ENCODE assay signal across 12 mouse cellular contexts in the genomic region with DNA sequence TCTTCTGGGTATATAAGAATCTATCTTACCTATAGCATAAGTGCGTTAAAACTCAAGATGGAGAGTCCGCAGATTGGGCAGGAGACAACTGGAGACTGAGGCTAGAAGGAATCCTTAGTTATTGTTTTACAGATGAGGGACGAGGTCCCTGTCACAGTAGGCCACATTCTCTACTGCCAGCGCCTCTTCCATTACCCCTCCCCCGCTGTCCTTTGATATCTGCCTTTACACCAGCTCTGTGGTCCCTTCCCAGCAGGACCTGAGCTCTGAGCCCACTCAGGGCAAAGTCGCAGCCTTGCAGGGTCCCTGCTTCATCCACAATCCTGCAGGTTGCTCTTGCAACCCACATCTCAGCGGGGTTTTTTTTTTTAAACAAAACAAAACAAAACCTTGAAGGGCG. TPM values are rescaled to one million over a fixed set of nuclear protein-coding genes. Genes with fewer than 3 reads are reported as not detected.
DNase-seq lines count a peak whose midpoint lies in the region; ATAC-seq and TF ChIP-seq lines count a peak whose summit lies in the region.
"Had no signal": no experiment of that assay in that cellular context is flagged by ENCODE, and none has a peak within 500 bp of the region (broad histone marks: within the 10 kb centered on the region; RNA-seq: fewer than 3 reads in every experiment).

No protein-coding gene starts in this region.

- no peak overlapping the region for H3K27ac ChIP-seq in ES-E14 (ENCODE audit: insufficient read depth, low read depth, low read length, poor library complexity, severe bottlenecking)
- H3K27ac ChIP-seq in limb, embryonic 13.5 days: no peak overlapping the region

- WGBS in limb, embryonic 13.5 days: 8% methylated on average over 8 of the region's 8 CpGs

- peak overlapping the region; percentile 48; the same call in 1 of the 2 replicates for H3K4me2 ChIP-seq in limb, embryonic 13.5 days (replicated peaks)

- TF ChIP-seq CTCF in E14TG2a.4 (conservative IDR thresholded peaks at IDR 0.05; ENCODE audit: low read length): no peak

- H3K9me3 ChIP-seq in E14TG2a.4 (ENCODE audit: low read length): no peaks in the 10 kb centered on the region
- no peaks in the 10 kb centered on the region for H3K9me3 ChIP-seq in ES-E14 (ENCODE audit: control insufficient read depth, insufficient read depth, low read depth, low read length)
- H3K9me3 ChIP-seq in limb, embryonic 13.5 days: no peaks in the 10 kb centered on the region

- peaks cover 97% of the 10 kb centered on the region for H3K27me3 ChIP-seq in E14TG2a.4 (ENCODE audit: insufficient read depth, low read length)
- H3K27me3 ChIP-seq in limb, embryonic 13.5 days: peaks cover 100% of the 10 kb centered on the region

- peak; percentile 11 for DNase-seq in kidney, adult 18-20 months
- DNase-seq in kidney, adult 11 months: no peak
- no peak for DNase-seq in ES-E14 (ENCODE audit: low read depth, low spot score)
- DNase-seq in layer of hippocampus, postnatal 10 days (ENCODE audit: low spot score in 2 of 2): no peak
- no peak for DNase-seq in frontal cortex, postnatal 10 days (ENCODE audit: low spot score in 2 of 2)
- DNase-seq: cerebellum, postnatal 14 days; left cerebral cortex, postnatal 4 days; thymus, postnatal 4 days had no signal

- ATAC-seq in limb, embryonic 13.5 days (ENCODE audit: low FRiP score, low read depth): no peak

- H3K36me3 ChIP-seq in E14TG2a.4 (ENCODE audit: insufficient read depth, low read length) (no peaks in the 10 kb centered on the region), ES-E14 (ENCODE audit: control insufficient read depth, insufficient read depth, low read length, poor library complexity, severe bottlenecking) (no peaks in the 10 kb centered on the region)
- H3K36me3 ChIP-seq in limb, embryonic 13.5 days: no peaks in the 10 kb centered on the region

- H3K4me1 ChIP-seq in E14TG2a.4 (replicated peaks; ENCODE audit: low read depth, low read length) (peaks cover 68% of the 10 kb centered on the region), ES-E14 (ENCODE audit: control insufficient read depth in 2 of 2, insufficient read depth in 2 of 2, low read length in 2 of 2, poor library complexity in 1 of 2) (peaks cover 0 to 3% of the 10 kb centered on the region in 2 experiments; a peak in 1 of 4 replicates)
- H3K4me1 ChIP-seq in limb, embryonic 13.5 days: peaks cover 24% of the 10 kb centered on the region

- H3K4me3 ChIP-seq in E14TG2a.4 (replicated peaks; ENCODE audit: low read length): peak overlapping the region; percentile 70
- peak overlapping the region in 1 of 2 experiments; percentile 43; a peak in 2 of 4 replicates for H3K4me3 ChIP-seq in ES-E14 (ENCODE audit: insufficient read depth in 1 of 2, low read depth in 1 of 2, low read length in 2 of 2, poor library complexity in 1 of 2, severe bottlenecking in 1 of 2)
- 0 out of 2 replicates have a peak overlapping the region, but pooled peaks have one; percentile 24 for H3K4me3 ChIP-seq in limb, embryonic 13.5 days
- H3K4me3 ChIP-seq: myocyte had no signal

- H3K9ac ChIP-seq in ES-E14 (ENCODE audit: insufficient read depth, low read depth, low read length, poor library complexity, severe bottlenecking): no peak overlapping the region
- H3K9ac ChIP-seq in limb, embryonic 13.5 days: no peak overlapping the region

- in situ Hi-C loops in ES-E14 (cut with MboI; ENCODE audit: low sequenced_read_pairs in 2 of 2, unreplicated experiment in 2 of 2): loop anchor here (25.0 kb wide), 2 partner anchors 644 to 1519 kb away; partner anchors contain the start of genes Cyp26b1 (in 1 of the 2) and Vax2 (in 1 of the 2)

TF ChIP-seq in ES-E14, 5 proteins besides CTCF, POLR2A, EP300 and RAD21:
- 0 out of 2 replicates have a peak, but pooled peaks have one; percentile 32 for TF ChIP-seq ZNF384 (IDR thresholded peaks at IDR 0.05; ENCODE audit: low read depth, low read length)
- no peak for TF ChIP-seq ZC3H11A (IDR thresholded peaks at IDR 0.05; ENCODE audit: borderline replicate concordance, low read depth, low read length)

RNA-seq across cellular contexts. Expression of gene Tlx2, which starts 1.9 kb away (rescaled TPM):
- total RNA-seq in ES-E14 (2012; rRNA removed): 0.58 TPM in 1 of 2 replicates, not detected in the other
- polyA plus RNA-seq in limb, embryonic 13.5 days (2015; fragmentation: Nextera tagmentation; extraction: Ambion mirVana): not detected in 2 replicates
- not detected for total RNA-seq in layer of hippocampus, postnatal 10 days (2021)
- total RNA-seq: hematopoietic stem cell, adult 5-6 weeks; left cerebral cortex, postnatal 4 days had no signal

RNA-seq across cellular contexts. Expression of gene Pcgf1, which starts 9.4 kb away (rescaled TPM):
- total RNA-seq in ES-E14 (2012; rRNA removed): 12.7 and 14.7 TPM in 2 replicates
- polyA plus RNA-seq in limb, embryonic 13.5 days (2015; fragmentation: Nextera tagmentation; extraction: Ambion mirVana): 40.3 and 41.3 TPM in 2 replicates
- total RNA-seq in layer of hippocampus, postnatal 10 days (2021): 10 to 100 TPM; 18.8 to 22.2 TPM

RNA-seq across cellular contexts. Expression of gene Dqx1, which starts 10.6 kb away (rescaled TPM):
- 3.7 and 5.6 TPM in 2 replicates for total RNA-seq in ES-E14 (2012; rRNA removed)
- 0.64 and 0.87 TPM in 2 replicates for polyA plus RNA-seq in limb, embryonic 13.5 days (2015; fragmentation: Nextera tagmentation; extraction: Ambion mirVana)
- total RNA-seq in layer of hippocampus, postnatal 10 days (2021): under 1 TPM; 0.37 to 0.54 TPM

RNA-seq across cellular contexts. Expression of gene Htra2, which starts 13.1 kb away (rescaled TPM):
- 66.8 and 80.3 TPM in 2 replicates for total RNA-seq in ES-E14 (2012; rRNA removed)
- polyA plus RNA-seq in limb, embryonic 13.5 days (2015; fragmentation: Nextera tagmentation; extraction: Ambion mirVana): 78.4 and 82.4 TPM in 2 replicates
- total RNA-seq in layer of hippocampus, postnatal 10 days (2021): 10 to 100 TPM; 68.0 to 70.4 TPM

RNA-seq across cellular contexts. Expression of gene Aup1, which starts 13.9 kb away (rescaled TPM):
- total RNA-seq in ES-E14 (2012; rRNA removed): 152 and 242 TPM in 2 replicates
- 168 and 181 TPM in 2 replicates for polyA plus RNA-seq in limb, embryonic 13.5 days (2015; fragmentation: Nextera tagmentation; extraction: Ambion mirVana)
- total RNA-seq in layer of hippocampus, postnatal 10 days (2021): 100 to 1,000 TPM in 1 of 2 experiments, 10 to 100 TPM in 1; 92.7 to 115 TPM
